Mouse (Mus musculus) intestine, embryonic 16.5 days (tissue): ENCODE measurements around the gene Timm8b. TPM values are rescaled to one million over a fixed set of nuclear protein-coding genes. Genes with fewer than 3 reads are reported as not detected.

Experiments
- ATAC-seq: fragments of 200-750 bp; cut with Nextera tagmentation; 2 replicates; pipeline ENCODE4 v1.8.0; 2017; ENCODE audit warnings: moderate TSS enrichment, moderate library complexity
- H3K27ac ChIP-seq: fragments of 300-500 bp; sonication (generic); 2 replicates; pipeline ENCODE4 v1.5.1; 2014; ENCODE audit warnings: mild to moderate bottlenecking, low read length
- H3K27me3 ChIP-seq: fragments of 300-500 bp; sonication (generic); replicated peaks from 2 replicates; pipeline ENCODE4 v1.6.1; 2014; ENCODE audit warnings: low read length, control low read depth, mixed read lengths; ENCODE audit not compliant: control insufficient read depth, insufficient read depth
- H3K36me3 ChIP-seq: fragments of 300-500 bp; sonication (generic); 2 replicates; pipeline ENCODE4 v1.6.1; 2014; ENCODE audit warnings: low read length, control low read depth; ENCODE audit not compliant: control insufficient read depth, insufficient read depth
- H3K4me1 ChIP-seq: fragments of 300-500 bp; sonication (generic); 2 replicates; pipeline ENCODE4 v1.6.1; 2014; ENCODE audit warnings: low read length, control low read depth, mixed read lengths; ENCODE audit not compliant: control insufficient read depth, insufficient read depth
- H3K4me2 ChIP-seq: fragments of 300-500 bp; sonication (generic); 2 replicates; pipeline ENCODE4 v1.6.1; 2014; ENCODE audit warnings: low read depth, low read length, control low read depth
- H3K4me3 ChIP-seq: fragments of 300-500 bp; sonication (generic); 2 replicates; pipeline ENCODE4 v1.5.1; 2014; ENCODE audit warnings: mild to moderate bottlenecking, low read length
- H3K9ac ChIP-seq: fragments of 300-500 bp; sonication (generic); 2 replicates; pipeline ENCODE4 v1.6.1; 2014; ENCODE audit warnings: low read depth, low read length
- H3K9me3 ChIP-seq: fragments of 300-500 bp; sonication (generic); 2 replicates; pipeline ENCODE4 v1.6.1; 2016; ENCODE audit warnings: low read length, control low read depth; ENCODE audit not compliant: control insufficient read depth
- WGBS: fragments of 180-500 bp; shearing (Covaris S2); extraction: QIAGEN DNeasy Blood & Tissue Kit; methylation state at CpG from one replicate; pipeline ENCODE4 v1.1.7; 2014; 5-methylcytosine and 5-hydroxymethylcytosine counted together
- polyA plus RNA-seq: library from polyadenylated mRNA; unstranded; fragments of >200 nt; fragmentation: Nextera tagmentation; extraction: Ambion mirVana; gene quantifications from 2 replicates; pipeline ENCODE4 v1.2.1, GENCODE M21; 2015

Gene Timm8b
- polyA plus RNA-seq, 1 experiment from 2014 or later: 296 TPM

DNA sequence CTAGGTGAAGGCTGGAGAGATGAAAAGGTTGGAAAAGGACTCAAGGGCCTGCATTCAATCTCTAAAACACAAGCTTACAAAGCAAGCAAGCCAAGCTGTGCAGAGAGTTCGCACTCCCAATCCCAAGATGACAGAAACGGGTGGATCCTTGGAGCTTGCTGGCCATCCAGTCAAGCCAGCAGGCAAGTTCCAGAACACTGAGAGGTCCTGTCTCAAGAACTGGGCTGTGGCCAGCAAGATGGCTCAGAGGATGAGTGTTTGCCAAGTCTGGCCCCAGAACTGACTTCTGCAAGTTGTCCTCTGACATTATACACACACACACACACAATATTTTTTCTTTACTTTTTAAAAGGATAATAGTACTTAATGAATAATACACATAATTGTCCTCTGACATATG, 35.8 kb upstream of the Timm8b start:
- no peak for ATAC-seq

DNA sequence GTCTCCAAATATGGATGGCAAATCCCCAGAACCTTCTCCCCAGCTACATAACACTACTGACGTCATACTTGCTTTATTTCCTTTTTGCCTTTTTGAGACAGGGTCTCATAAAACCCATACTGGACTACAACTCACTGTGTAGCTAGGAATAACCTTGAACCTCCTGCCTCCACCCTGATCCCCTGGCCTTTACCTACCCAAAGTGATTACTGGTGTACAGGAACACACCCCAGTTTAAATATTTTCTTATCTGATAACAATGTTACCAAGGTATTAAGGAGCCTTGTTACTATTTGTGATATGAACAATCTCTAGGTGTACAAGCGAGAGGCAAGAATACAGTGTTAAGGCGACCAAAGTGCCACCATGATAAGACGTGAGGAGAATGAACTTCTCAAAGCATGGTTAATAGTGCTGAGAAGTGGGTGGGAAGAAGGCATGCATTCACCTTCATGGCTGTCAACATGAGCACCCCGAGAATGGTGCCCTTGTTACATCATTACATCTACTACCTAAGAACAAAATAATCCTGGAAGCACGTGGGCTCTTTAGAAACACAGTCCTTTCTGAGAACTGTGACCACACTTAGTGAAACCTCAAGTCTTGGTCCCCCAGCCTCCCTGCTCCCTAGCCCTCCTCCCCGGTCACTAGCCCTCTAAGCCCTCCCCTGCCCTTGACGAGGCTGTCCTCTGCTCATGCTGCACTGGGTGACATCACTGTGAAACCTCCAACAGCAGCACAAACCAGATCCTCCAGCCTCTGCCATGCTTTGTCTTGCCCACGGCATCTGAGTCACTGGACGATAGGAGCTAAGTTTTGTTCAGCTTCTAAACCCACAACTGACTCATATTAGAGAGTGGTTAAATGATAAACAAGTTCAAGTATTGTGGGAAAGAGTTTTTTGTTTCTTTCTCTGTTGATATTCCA, 33.8 kb upstream of the Timm8b start:
- Histone ChIP-seq H3K9me3 (no peaks in the 10 kb centered on the region), H3K27me3 (no peaks in the 10 kb centered on the region), H3K4me3 (no peak overlapping the region), H3K36me3 (no peaks in the 10 kb centered on the region), H3K4me2 (no peak overlapping the region), H3K27ac (no peak overlapping the region), H3K4me1 (no peaks in the 10 kb centered on the region), H3K9ac (no peak overlapping the region)
- ATAC-seq: peak; percentile 67
- 68% methylated on average over 10 of the region's 10 CpGs for WGBS

More for the DNA sequence above, 35.8 kb upstream of the Timm8b start:
- Histone ChIP-seq H3K4me2 (no peak overlapping the region), H3K27ac (no peak overlapping the region), H3K27me3 (no peaks in the 10 kb centered on the region), H3K9ac (no peak overlapping the region), H3K9me3 (no peaks in the 10 kb centered on the region), H3K4me1 (no peaks in the 10 kb centered on the region), H3K36me3 (no peaks in the 10 kb centered on the region), H3K4me3 (no peak overlapping the region)
- WGBS: 84% methylated on average over 2 of the region's 2 CpGs

DNA sequence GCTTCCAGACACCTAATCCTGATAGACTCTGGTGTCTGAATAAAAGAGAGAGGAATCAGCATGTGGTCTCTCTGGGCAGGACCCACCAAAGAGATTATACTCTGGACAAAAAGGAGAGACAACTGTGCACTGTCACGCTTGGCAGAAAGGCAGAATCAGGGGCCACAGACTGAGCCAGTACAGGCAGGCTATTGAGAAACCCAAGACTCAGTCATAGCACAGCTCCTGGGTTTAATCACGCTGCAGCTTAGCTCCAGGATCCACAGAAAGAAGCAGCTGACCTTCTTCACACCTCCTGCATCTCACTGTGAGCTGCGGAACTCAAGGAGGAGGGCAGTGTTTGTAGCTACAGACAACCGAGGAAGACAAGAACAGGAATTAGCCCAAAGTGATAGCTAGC, 23.3 kb upstream of the Timm8b start:
- ATAC-seq: no peak
- H3K9ac ChIP-seq: no peak overlapping the region
- H3K4me3 ChIP-seq: no peak overlapping the region
- no peak overlapping the region for H3K4me2 ChIP-seq
- no peaks in the 10 kb centered on the region for H3K9me3 ChIP-seq
- no peaks in the 10 kb centered on the region for H3K27me3 ChIP-seq
- WGBS: 40% methylated on average over 4 of the region's 4 CpGs
- no peaks in the 10 kb centered on the region; the same call in 1 of the 2 replicates for H3K4me1 ChIP-seq
- H3K36me3 ChIP-seq: no peaks in the 10 kb centered on the region
- no peak overlapping the region for H3K27ac ChIP-seq

DNA sequence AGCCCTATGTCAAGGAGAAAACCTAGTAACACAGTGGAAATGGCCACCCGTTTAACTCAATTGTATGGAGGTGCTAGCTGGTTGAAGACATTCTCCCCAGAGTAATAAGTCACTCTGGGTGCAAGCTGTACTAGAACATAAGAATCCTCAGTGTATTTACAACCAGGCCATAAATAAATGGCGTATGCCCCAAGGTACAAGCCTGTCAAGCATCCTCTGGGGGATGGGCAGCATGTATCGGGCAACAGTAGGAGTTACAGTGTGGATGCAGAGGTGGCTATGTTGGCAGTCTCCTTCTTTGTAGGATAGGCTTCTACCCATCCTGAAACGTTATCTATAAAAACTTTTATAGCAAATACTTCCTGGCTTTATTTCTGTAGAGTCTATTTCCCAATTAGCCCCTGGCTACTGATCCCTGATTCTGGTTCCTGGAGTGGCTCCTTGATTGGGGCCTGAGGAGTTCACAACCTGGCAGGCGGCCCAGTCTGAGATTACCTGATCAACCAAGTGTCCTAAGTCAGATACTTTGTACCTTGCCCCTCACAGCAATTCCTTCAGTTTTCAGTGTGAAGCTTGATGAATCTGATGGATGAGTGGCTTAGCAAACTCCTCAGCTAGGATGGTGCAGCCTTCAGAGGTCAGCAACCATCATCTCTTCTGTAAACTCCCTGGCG, 18.4 kb upstream of the Timm8b start:
- Histone ChIP-seq H3K4me2 (no peak overlapping the region), H3K4me1 (no peaks in the 10 kb centered on the region; the same call in 1 of the 2 replicates), H3K36me3 (no peaks in the 10 kb centered on the region), H3K9me3 (no peaks in the 10 kb centered on the region), H3K4me3 (no peak overlapping the region), H3K27me3 (no peaks in the 10 kb centered on the region), H3K9ac (no peak overlapping the region), H3K27ac (peak overlapping the region; percentile 62)
- peak; percentile 72 for ATAC-seq
- 72% methylated on average over 6 of the region's 6 CpGs for WGBS

DNA sequence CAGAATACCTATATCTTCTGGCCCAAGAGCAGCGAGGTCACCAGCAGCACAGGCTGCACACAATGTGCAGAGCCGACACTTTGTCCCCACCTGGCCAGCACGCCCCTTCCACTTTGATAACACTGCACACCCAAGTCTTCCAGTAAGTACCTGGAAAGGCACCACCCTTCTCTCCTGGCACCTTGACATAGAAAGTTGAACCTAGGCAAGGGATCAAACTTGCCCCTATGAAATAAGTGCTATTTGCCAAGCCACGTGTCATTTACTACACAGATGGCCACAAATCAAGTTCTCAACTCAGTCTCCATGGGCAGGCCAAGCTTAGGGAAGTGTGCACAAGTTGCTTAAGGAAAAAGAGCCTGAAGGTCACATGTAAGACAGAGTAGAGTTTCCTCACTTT, 16.8 kb upstream of the Timm8b start:
- Histone ChIP-seq H3K9me3 (no peaks in the 10 kb centered on the region), H3K27ac (peak overlapping the region; percentile 69), H3K4me3 (no peak overlapping the region), H3K4me1 (no peaks in the 10 kb centered on the region; the same call in 1 of the 2 replicates), H3K9ac (no peak overlapping the region), H3K36me3 (no peaks in the 10 kb centered on the region), H3K4me2 (no peak overlapping the region), H3K27me3 (no peaks in the 10 kb centered on the region)
- 59% methylated on average over 4 of the region's 4 CpGs for WGBS
- ATAC-seq: peak; percentile 91

DNA sequence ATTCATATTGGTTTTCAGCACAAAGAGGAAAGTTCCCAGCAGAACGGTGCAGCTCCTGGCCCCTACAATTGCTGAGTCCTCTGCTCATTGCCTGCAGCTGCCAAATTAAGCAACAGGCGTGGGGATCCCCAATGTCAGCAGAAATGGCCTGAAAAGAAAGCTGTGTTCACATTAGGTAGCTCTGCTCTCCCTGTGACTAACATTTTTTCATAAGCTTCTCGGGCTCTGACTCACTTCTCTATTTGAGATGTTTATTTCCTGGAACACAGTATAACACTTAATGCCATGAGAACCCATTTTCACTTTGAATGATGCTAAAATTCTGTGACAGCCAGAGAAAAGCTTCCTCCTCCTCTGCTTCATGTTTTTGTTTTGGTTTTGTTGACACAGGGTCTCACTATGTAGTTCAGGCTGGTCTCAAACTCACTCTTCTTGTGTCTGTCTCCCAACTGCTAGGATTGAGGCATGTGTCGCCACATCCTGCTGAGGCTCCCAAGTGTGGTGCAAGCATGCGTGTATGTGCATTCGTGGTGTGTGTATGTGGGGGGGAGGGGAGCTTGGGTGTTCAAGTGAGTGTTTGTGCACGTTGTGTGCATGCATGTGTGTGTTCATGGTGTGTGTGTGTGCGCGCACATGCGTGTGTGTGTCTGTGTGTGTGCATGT, 12.7 kb upstream of the Timm8b start:
- WGBS: 73% methylated on average over 10 of the region's 10 CpGs
- H3K9me3 ChIP-seq: no peaks in the 10 kb centered on the region
- ATAC-seq: no peak
- H3K36me3 ChIP-seq: peaks cover 3% of the 10 kb centered on the region; the same call in 1 of the 2 replicates
- H3K4me3 ChIP-seq: no peak overlapping the region
- H3K27me3 ChIP-seq: no peaks in the 10 kb centered on the region
- H3K4me1 ChIP-seq: peaks cover 3% of the 10 kb centered on the region; the same call in 1 of the 2 replicates
- H3K4me2 ChIP-seq: no peak overlapping the region
- no peak overlapping the region for H3K27ac ChIP-seq
- H3K9ac ChIP-seq: no peak overlapping the region

DNA sequence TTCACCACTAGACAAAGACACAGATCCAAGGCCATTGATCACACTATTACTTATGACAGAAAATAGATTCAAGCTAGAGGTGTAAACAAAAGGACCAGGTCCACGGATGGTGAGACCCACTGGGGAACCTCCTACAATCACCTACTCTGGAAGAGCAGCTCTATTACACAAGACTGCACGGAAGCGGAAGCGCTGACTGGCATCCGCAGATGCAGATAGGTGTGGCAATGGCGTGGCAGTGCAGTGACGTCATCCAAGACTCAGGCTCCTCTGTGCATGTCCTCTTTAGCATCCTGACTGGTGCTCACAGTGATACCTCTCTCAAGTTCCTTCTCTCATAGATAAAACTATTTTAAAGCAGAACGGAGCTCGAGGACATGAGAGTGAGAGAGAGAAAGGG, 10.8 kb upstream of the Timm8b start:
- Histone ChIP-seq H3K9ac (no peak overlapping the region), H3K36me3 (peaks cover 16% of the 10 kb centered on the region), H3K27ac (no peak overlapping the region), H3K4me1 (peaks cover 3% of the 10 kb centered on the region; the same call in 1 of the 2 replicates), H3K4me2 (no peak overlapping the region), H3K27me3 (no peaks in the 10 kb centered on the region), H3K9me3 (no peaks in the 10 kb centered on the region), H3K4me3 (no peak overlapping the region)
- ATAC-seq: no peak
- WGBS: 88% methylated on average over 9 of the region's 9 CpGs

DNA sequence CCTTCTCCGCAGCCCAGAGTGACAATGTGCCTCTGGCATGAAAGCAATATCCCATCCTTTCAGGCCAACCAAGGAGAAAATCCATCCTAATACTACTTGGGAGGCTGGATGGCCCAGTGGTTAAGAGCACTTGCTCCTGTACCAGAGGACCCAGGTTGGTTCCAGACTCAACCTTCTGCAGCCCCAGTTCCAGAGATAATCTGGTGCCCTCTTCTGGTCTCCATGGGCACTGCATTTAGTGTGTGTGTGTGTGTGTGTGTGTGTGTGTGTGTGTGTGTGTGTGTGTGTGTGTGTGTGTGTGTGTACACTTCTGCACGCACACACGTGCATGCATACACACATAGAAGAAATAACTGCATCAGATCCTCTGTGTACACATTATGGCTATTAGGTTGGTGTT, 10.2 kb upstream of the Timm8b start:
- H3K9ac ChIP-seq: no peak overlapping the region

DNA sequence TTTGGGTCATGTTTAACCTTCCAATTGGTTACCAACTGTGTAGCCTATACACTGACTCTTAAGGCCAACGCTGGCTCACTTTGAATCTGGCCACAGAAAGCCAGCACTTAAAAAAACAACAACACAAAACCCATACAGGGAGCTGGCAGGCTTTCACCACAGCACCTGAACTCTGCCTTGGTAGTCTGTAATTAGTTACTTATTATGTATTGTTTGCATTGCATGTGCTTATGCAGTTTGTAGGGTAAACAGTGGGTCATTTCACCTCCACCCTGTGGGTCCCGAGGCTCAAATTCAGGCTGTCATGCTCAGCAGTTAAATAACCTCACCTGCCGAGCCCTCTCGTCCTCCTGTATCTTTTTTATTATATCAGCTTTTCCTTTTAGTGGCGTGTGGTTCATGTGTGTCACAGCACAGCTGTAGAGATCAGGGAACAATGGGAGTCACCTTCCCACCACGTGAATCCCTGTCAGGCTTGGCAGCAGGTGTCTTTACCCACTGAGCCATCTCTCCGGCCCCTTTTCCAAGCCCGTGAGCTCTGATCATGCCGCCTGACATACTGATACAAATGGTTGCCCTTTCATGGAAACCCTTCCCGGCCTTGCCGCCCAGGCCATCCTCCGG, 8.8 kb upstream of the Timm8b start:
- Histone ChIP-seq H3K4me2 (no peak overlapping the region), H3K9ac (no peak overlapping the region), H3K27me3 (no peaks in the 10 kb centered on the region), H3K27ac (peak overlapping the region; percentile 82), H3K36me3 (peaks cover 26% of the 10 kb centered on the region), H3K4me1 (peaks cover 3% of the 10 kb centered on the region; the same call in 1 of the 2 replicates), H3K4me3 (no peak overlapping the region), H3K9me3 (no peaks in the 10 kb centered on the region)
- WGBS: 50% methylated on average over 12 of the region's 12 CpGs
- peak; percentile 83 for ATAC-seq

More for the DNA sequence above, 10.2 kb upstream of the Timm8b start:
- Histone ChIP-seq H3K4me2 (no peak overlapping the region), H3K4me3 (no peak overlapping the region), H3K27me3 (no peaks in the 10 kb centered on the region), H3K36me3 (peaks cover 22% of the 10 kb centered on the region), H3K9me3 (no peaks in the 10 kb centered on the region), H3K4me1 (peaks cover 3% of the 10 kb centered on the region; the same call in 1 of the 2 replicates), H3K27ac (no peak overlapping the region)
- ATAC-seq: no peak
- WGBS: 75% methylated on average over 3 of the region's 3 CpGs
